Mouse (Mus musculus) lung, postnatal 0 days (tissue): ENCODE results near the gene Kiz.

Source experiments
- CTCF ChIP-seq: IDR thresholded peaks from 2 replicates; pipeline ENCODE4 v1.5.1; 2016; ENCODE audit warnings: antibody characterized with exemption, mild to moderate bottlenecking
- EP300 ChIP-seq: IDR thresholded peaks from 2 replicates; pipeline ENCODE4 v1.6.1; 2016; ENCODE audit warnings: antibody characterized with exemption, mild to moderate bottlenecking, control low read depth

GRCm38 (mm10) chr2:146871300-146872269 is 15.9 kb downstream of the Kiz start:
- TF ChIP-seq CTCF: no peak
- TF ChIP-seq EP300: no peak
